Mouse (Mus musculus) cerebellum, adult 2 months (tissue): ENCODE data around the gene Sbf1. TPM values are rescaled to one million over a fixed set of nuclear protein-coding genes. Genes with fewer than 3 reads are reported as not detected.

Experiments
- DNase-seq, 2 experiments: peaks; one replicate each; pipeline ENCODE4 v3.0.0; 2021
- H3K27ac ChIP-seq: fragments of 200-500 bp; 2 replicates; pipeline ENCODE4 v1.5.1; 2012; ENCODE audit warnings: low read length, control low read depth, inconsistent platforms; ENCODE audit not compliant: insufficient read depth
- H3K27me3 ChIP-seq: fragments of 200-500 bp; 2 replicates; pipeline ENCODE4 v1.6.1; 2012; ENCODE audit warnings: inconsistent platforms, mild to moderate bottlenecking, low read length, moderate library complexity; ENCODE audit not compliant: control insufficient read depth, insufficient read depth
- H3K4me1 ChIP-seq: fragments of 200-500 bp; 2 replicates; pipeline ENCODE4 v1.6.1; 2011; ENCODE audit warnings: low read length; ENCODE audit not compliant: control insufficient read depth, insufficient read depth
- H3K4me3 ChIP-seq: fragments of 200-500 bp; replicated peaks from 2 replicates; pipeline ENCODE3; 2011; ENCODE audit warnings: mild to moderate bottlenecking, low read depth, low read length, control low read depth; ENCODE audit not compliant: insufficient read depth
- CTCF ChIP-seq: fragments of 200-500 bp; IDR thresholded peaks from 2 replicates; pipeline ENCODE4 v1.5.1; 2011; ENCODE audit warnings: low read depth, mild to moderate bottlenecking, control low read depth, low read length, moderate library complexity, borderline replicate concordance; ENCODE audit not compliant: insufficient read depth
- POLR2A ChIP-seq: fragments of 200-500 bp; IDR thresholded peaks from 2 replicates; pipeline ENCODE4 v1.6.1; 2011; ENCODE audit warnings: low read length, control low read depth, borderline replicate concordance; ENCODE audit not compliant: insufficient read depth
- WGBS: fragments of 180-500 bp; shearing (Covaris S2); methylation state at CpG from one replicate; pipeline ENCODE4 v1.1.7; 2018; 5-methylcytosine and 5-hydroxymethylcytosine counted together
- polyA plus RNA-seq: library from polyadenylated mRNA; depleted of rRNA; stranded (reverse); fragments of >200 nt; gene quantifications from 2 replicates; pipeline ENCODE4 v1.2.3, GENCODE M21; 2012

Sbf1 gene
- polyA plus RNA-seq, 1 experiment, result 321 TPM

GRCm38 (mm10) chr15:89300180-89300579, 14.9 kb downstream of the Sbf1 start:
- no peaks in the 10 kb centered on the region for H3K27me3 ChIP-seq
- 0 out of 2 replicates have a peak, but pooled peaks cover 5% of the 10 kb centered on the region for H3K4me1 ChIP-seq
- no peak overlapping the region for H3K4me3 ChIP-seq
- no peak for DNase-seq
- TF ChIP-seq POLR2A (no peak), CTCF (no peak)
- H3K27ac ChIP-seq, result no peak overlapping the region
- WGBS, result 63% methylated on average over 13 of the region's 13 CpGs

GRCm38 (mm10) chr15:89297695-89298094, 17.4 kb downstream of the Sbf1 start:
- TF ChIP-seq POLR2A (no peak), CTCF (no peak)
- H3K27ac ChIP-seq, result no peak overlapping the region
- H3K4me3 ChIP-seq, result no peak overlapping the region
- WGBS, result 39% methylated on average over 2 of the region's 2 CpGs
- H3K27me3 ChIP-seq, result no peaks in the 10 kb centered on the region
- 0 out of 2 replicates have a peak, but pooled peaks cover 5% of the 10 kb centered on the region for H3K4me1 ChIP-seq
- DNase-seq, result no peak

GRCm38 (mm10) chr15:89296465-89296864, 18.6 kb downstream of the Sbf1 start:
- WGBS, result 29% methylated on average over 1 of the region's 1 CpGs
- Histone ChIP-seq H3K27me3 (no peaks in the 10 kb centered on the region), H3K4me1 (0 out of 2 replicates have a peak, but pooled peaks cover 5% of the 10 kb centered on the region), H3K4me3 (no peak overlapping the region), H3K27ac (no peak overlapping the region)
- TF ChIP-seq POLR2A (no peak), CTCF (no peak)
- DNase-seq, result no peak

GRCm38 (mm10) chr15:89295580-89296165, 19.4 kb downstream of the Sbf1 start:
- H3K27me3 ChIP-seq, result no peaks in the 10 kb centered on the region
- 68% methylated on average over 8 of the region's 8 CpGs for WGBS
- TF ChIP-seq CTCF, result no peak
- no peak for TF ChIP-seq POLR2A

GRCm38 (mm10) chr15:89293778-89294177, 21.3 kb downstream of the Sbf1 start:
- H3K27ac ChIP-seq, result no peak overlapping the region
- 94% methylated on average over 10 of the region's 10 CpGs for WGBS
- no peaks in the 10 kb centered on the region for H3K27me3 ChIP-seq
- no peak for DNase-seq
- H3K4me1 ChIP-seq, result 0 out of 2 replicates have a peak, but pooled peaks cover 5% of the 10 kb centered on the region
- TF ChIP-seq POLR2A (no peak), CTCF (no peak)
- H3K4me3 ChIP-seq, result no peak overlapping the region

More at GRCm38 (mm10) chr15:89295580-89296165, 19.4 kb downstream of the Sbf1 start:
- Histone ChIP-seq H3K4me3 (no peak overlapping the region), H3K27ac (no peak overlapping the region), H3K4me1 (0 out of 2 replicates have a peak, but pooled peaks cover 5% of the 10 kb centered on the region)
- DNase-seq, result no peak

- 43% methylated on average over 2 of the region's 2 CpGs for WGBS
- no peak for DNase-seq
- H3K27ac ChIP-seq, result no peak overlapping the region
- no peak overlapping the region for H3K4me3 ChIP-seq
- no peaks in the 10 kb centered on the region for H3K27me3 ChIP-seq
- no peaks in the 10 kb centered on the region for H3K4me1 ChIP-seq
- TF ChIP-seq CTCF, result no peak
- no peak for TF ChIP-seq POLR2A
Observed at GRCm38 (mm10) chr15:89292795-89293194, 22.3 kb downstream of the Sbf1 start.

GRCm38 (mm10) chr15:89291521-89291920, 23.6 kb downstream of the Sbf1 start:
- Histone ChIP-seq H3K27me3 (no peaks in the 10 kb centered on the region), H3K4me3 (no peak overlapping the region), H3K4me1 (peaks cover 2% of the 10 kb centered on the region), H3K27ac (no peak overlapping the region)
- no peak for DNase-seq
- WGBS, result 88% methylated on average over 3 of the region's 3 CpGs
- TF ChIP-seq CTCF (no peak), POLR2A (no peak)

GRCm38 (mm10) chr15:89289455-89289854, 25.7 kb downstream of the Sbf1 start:
- H3K4me3 ChIP-seq, result no peak overlapping the region
- TF ChIP-seq POLR2A (no peak), CTCF (no peak)
- no peaks in the 10 kb centered on the region for H3K27me3 ChIP-seq
- DNase-seq, result no peak
- no peak overlapping the region for H3K27ac ChIP-seq
- H3K4me1 ChIP-seq, result peaks cover 18% of the 10 kb centered on the region
- 93% methylated on average over 11 of the region's 11 CpGs for WGBS
